Mouse (Mus musculus) kidney, postnatal 0 days (tissue): ENCODE measurements around the gene Baiap2l1. TPM values are rescaled to one million over a fixed set of nuclear protein-coding genes. Genes with fewer than 3 reads are reported as not detected.

Experiments
- ATAC-seq: fragments of 200-750 bp; cut with Nextera tagmentation; replicated peaks from 2 replicates; pipeline ENCODE4 v1.8.0; 2017; ENCODE audit warnings: low read depth, moderate number of reproducible peaks, moderate TSS enrichment, moderate library complexity; ENCODE audit not compliant: low FRiP score
- DNase-seq: peaks from one replicate; pipeline ENCODE4 v3.0.0-alpha.2; 2016; ENCODE audit warnings: low spot score
- H3K27ac ChIP-seq: fragments of 300-500 bp; sonication (generic); 2 replicates; pipeline ENCODE4 v1.5.1; 2014; ENCODE audit warnings: mild to moderate bottlenecking
- H3K27me3 ChIP-seq: fragments of 300-500 bp; sonication (generic); 2 replicates; pipeline ENCODE4 v1.6.1; 2014; ENCODE audit warnings: low read length, mixed read lengths; ENCODE audit not compliant: insufficient read depth
- H3K36me3 ChIP-seq: fragments of 300-500 bp; sonication (generic); 2 replicates; pipeline ENCODE4 v1.6.1; 2014; ENCODE audit warnings: low read length, mixed read lengths; ENCODE audit not compliant: insufficient read depth
- H3K4me1 ChIP-seq: fragments of 300-500 bp; sonication (generic); replicated peaks from 2 replicates; pipeline ENCODE4 v1.6.1; 2014; ENCODE audit warnings: antibody characterized with exemption, low read length, mixed read lengths; ENCODE audit not compliant: insufficient read depth
- H3K4me2 ChIP-seq: fragments of 300-500 bp; sonication (generic); 2 replicates; pipeline ENCODE4 v1.6.1; 2014; ENCODE audit warnings: mild to moderate bottlenecking, low read length, moderate library complexity, mixed read lengths
- H3K4me3 ChIP-seq: fragments of 300-500 bp; sonication (generic); replicated peaks from 2 replicates; pipeline ENCODE4 v1.5.1; 2014; ENCODE audit warnings: low read depth, low read length
- H3K9ac ChIP-seq: fragments of 300-500 bp; sonication (generic); 2 replicates; pipeline ENCODE4 v1.6.1; 2014; ENCODE audit warnings: low read depth, low read length
- H3K9me3 ChIP-seq: fragments of 300-500 bp; sonication (generic); replicated peaks from 2 replicates; pipeline ENCODE4 v1.6.1; 2016; ENCODE audit warnings: low read length, inconsistent platforms, mixed read lengths
- CTCF ChIP-seq: IDR thresholded peaks from 2 replicates; pipeline ENCODE4 v1.5.1; 2016; ENCODE audit warnings: antibody characterized with exemption, low read depth, mild to moderate bottlenecking, moderate library complexity
- WGBS: fragments of 180-500 bp; shearing (Covaris S2); extraction: QIAGEN DNeasy Blood & Tissue Kit; methylation state at CpG from one replicate; pipeline ENCODE4 v1.1.7; 2014; 5-methylcytosine and 5-hydroxymethylcytosine counted together
- polyA plus RNA-seq: library from polyadenylated mRNA; unstranded; fragments of >200 nt; fragmentation: Nextera tagmentation; extraction: Ambion mirVana; gene quantifications from 2 replicates; pipeline ENCODE4 v1.2.1, GENCODE M21; 2015

Gene Baiap2l1
- polyA plus RNA-seq, 1 experiment from 2014 or later: 14.0 TPM

- H3K27ac ChIP-seq: no peak overlapping the region
- TF ChIP-seq CTCF: no peak
- peaks cover 15% of the 10 kb centered on the region for H3K4me1 ChIP-seq
- no peaks in the 10 kb centered on the region for H3K27me3 ChIP-seq
- no peak for ATAC-seq
- no peak for DNase-seq
- H3K4me2 ChIP-seq: no peak overlapping the region
- H3K4me3 ChIP-seq: no peak overlapping the region
- no peaks in the 10 kb centered on the region for H3K9me3 ChIP-seq
- H3K36me3 ChIP-seq: no peaks in the 10 kb centered on the region
- 36% methylated on average over 11 of the region's 11 CpGs for WGBS
- H3K9ac ChIP-seq: no peak overlapping the region
Measured at GRCm38 (mm10) chr5:144226220-144226619, 131.7 kb downstream of the Baiap2l1 start.

GRCm38 (mm10) chr5:144223899-144224816 lies 133.8 kb downstream of the Baiap2l1 start:
- TF ChIP-seq CTCF: peak; percentile 19; the same call in 1 of the 2 replicates
- H3K27ac ChIP-seq: peak overlapping the region; percentile 80
- no peaks in the 10 kb centered on the region for H3K27me3 ChIP-seq
- H3K4me3 ChIP-seq: peak overlapping the region; percentile 65
- H3K9ac ChIP-seq: peak overlapping the region; percentile 68
- ATAC-seq (no peak), DNase-seq (no peak)
- peaks cover 15% of the 10 kb centered on the region for H3K4me1 ChIP-seq
- 28% methylated on average over 18 of the region's 18 CpGs for WGBS
- no peaks in the 10 kb centered on the region for H3K9me3 ChIP-seq
- peak overlapping the region; percentile 89 for H3K4me2 ChIP-seq
- no peaks in the 10 kb centered on the region for H3K36me3 ChIP-seq

GRCm38 (mm10) chr5:144223503-144223862 lies 134.4 kb downstream of the Baiap2l1 start, which contains the start of gene Tecpr1:
TSS of gene Tecpr1 (minus strand) at chr5:144223615.
- H3K36me3 ChIP-seq: no peaks in the 10 kb centered on the region
- DNase-seq (peak; percentile 98), ATAC-seq (peak; percentile 96)
- H3K4me2 ChIP-seq: peak within 1 kb of the TSS; percentile 89
- H3K4me3 ChIP-seq: peak within 1 kb of the TSS; percentile 65
- WGBS: under 1% methylated on average over 34 of the region's 37 CpGs
- H3K9me3 ChIP-seq: no peaks in the 10 kb centered on the region
- TF ChIP-seq CTCF: no peak
- no peaks in the 10 kb centered on the region for H3K27me3 ChIP-seq
- H3K4me1 ChIP-seq: peaks cover 15% of the 10 kb centered on the region
- H3K27ac ChIP-seq: peak within 1 kb of the TSS; percentile 80
- peak within 1 kb of the TSS; percentile 68 for H3K9ac ChIP-seq

GRCm38 (mm10) chr5:144222811-144223502 lies 135.0 kb downstream of the Baiap2l1 start:
- Histone ChIP-seq H3K9me3 (no peaks in the 10 kb centered on the region), H3K27me3 (no peaks in the 10 kb centered on the region), H3K36me3 (no peaks in the 10 kb centered on the region), H3K9ac (peak overlapping the region; percentile 68), H3K4me3 (peak overlapping the region; percentile 65), H3K27ac (peak overlapping the region; percentile 80), H3K4me1 (peaks cover 15% of the 10 kb centered on the region), H3K4me2 (peak overlapping the region; percentile 89)
- whole genome bisulfite sequencing: 1% methylated on average over 25 of the region's 25 CpGs
- DNase-seq: peak; percentile 51
- no peak for TF ChIP-seq CTCF
- ATAC-seq: no peak; the same call in 1 of the 2 replicates

GRCm38 (mm10) chr5:144221305-144221704 lies 136.6 kb downstream of the Baiap2l1 start:
- H3K4me3 ChIP-seq: no peak overlapping the region
- peak overlapping the region; percentile 89; the same call in 1 of the 2 replicates for H3K4me2 ChIP-seq
- ATAC-seq: no peak
- H3K9ac ChIP-seq: no peak overlapping the region
- no peaks in the 10 kb centered on the region for H3K27me3 ChIP-seq
- 52% methylated on average over 4 of the region's 4 CpGs for WGBS
- H3K36me3 ChIP-seq: no peaks in the 10 kb centered on the region
- DNase-seq: no peak
- H3K27ac ChIP-seq: no peak overlapping the region
- peaks cover 15% of the 10 kb centered on the region for H3K4me1 ChIP-seq
- TF ChIP-seq CTCF: no peak
- H3K9me3 ChIP-seq: no peaks in the 10 kb centered on the region

GRCm38 (mm10) chr5:144219936-144220335 lies 138.0 kb downstream of the Baiap2l1 start:
- Histone ChIP-seq H3K4me2 (no peak overlapping the region), H3K9me3 (no peaks in the 10 kb centered on the region), H3K36me3 (0 out of 2 replicates have a peak, but pooled peaks cover 3% of the 10 kb centered on the region), H3K9ac (no peak overlapping the region), H3K4me3 (no peak overlapping the region), H3K27ac (no peak overlapping the region), H3K4me1 (peaks cover 15% of the 10 kb centered on the region), H3K27me3 (no peaks in the 10 kb centered on the region)
- DNase-seq (no peak), ATAC-seq (no peak)
- 91% methylated on average over 5 of the region's 5 CpGs for WGBS
- no peak for TF ChIP-seq CTCF
